11 mouse cellular contexts compared by ENCODE assay signal in genomic region chr7:3423895-3424294, GRCm38 (mm10). TPM values are rescaled to one million over a fixed set of nuclear protein-coding genes. Genes with fewer than 3 reads are reported as not detected.
DNase-seq lines count a peak whose midpoint lies in the region; ATAC-seq and TF ChIP-seq lines count a peak whose summit lies in the region.
"Had no signal": no experiment of that assay in that cellular context is flagged by ENCODE, and none has a peak within 500 bp of the region (broad histone marks: within the 10 kb centered on the region; RNA-seq: fewer than 3 reads in every experiment).

TSS of gene Cacng6 (plus strand) at chr7:3424195.

- ATAC-seq in heart, embryonic 12.5 days (ENCODE audit: insufficient number of reproducible peaks, low FRiP score), result no peak
- 0 out of 2 replicates have a peak, but pooled peaks have one; percentile 12 for ATAC-seq in midbrain, embryonic 12.5 days (ENCODE audit: low FRiP score, low read depth)
- ATAC-seq: inflammation-experienced regulatory T-cells, adult 6 months had no signal

- 31% methylated on average over 4 of the region's 4 CpGs for WGBS in heart, embryonic 12.5 days
- 40% methylated on average over 4 of the region's 4 CpGs for WGBS in midbrain, embryonic 12.5 days

- H3K27ac ChIP-seq in heart, embryonic 12.5 days (ENCODE audit: poor library complexity, severe bottlenecking), result peak within 1 kb of the TSS; percentile 49
- H3K27ac ChIP-seq in ES-E14 (ENCODE audit: insufficient read depth, low read depth, low read length, poor library complexity, severe bottlenecking), result peak within 1 kb of the TSS; percentile 66
- H3K27ac ChIP-seq in midbrain, embryonic 12.5 days (replicated peaks), result no peak within 1 kb of the TSS
- H3K27ac ChIP-seq: macrophage had no signal

- no peaks in the 10 kb centered on the region for H3K36me3 ChIP-seq in heart, embryonic 12.5 days
- H3K36me3 ChIP-seq in ES-E14 (ENCODE audit: control insufficient read depth, insufficient read depth, low read length, poor library complexity, severe bottlenecking), result no peaks in the 10 kb centered on the region
- H3K36me3 ChIP-seq in midbrain, embryonic 12.5 days, result no peaks in the 10 kb centered on the region

- peaks cover 22% of the 10 kb centered on the region for H3K4me1 ChIP-seq in heart, embryonic 12.5 days (replicated peaks)
- peaks cover 19 to 24% of the 10 kb centered on the region in 2 experiments for H3K4me1 ChIP-seq in ES-E14 (ENCODE audit: control insufficient read depth in 2 of 2, insufficient read depth in 2 of 2, low read length in 2 of 2, poor library complexity in 1 of 2)
- peaks cover 8% of the 10 kb centered on the region for H3K4me1 ChIP-seq in midbrain, embryonic 12.5 days

- intact Hi-C loops in heart, postnatal 25 days (cut with DNase I), result no loop called here

- H3K9me3 ChIP-seq in heart, embryonic 12.5 days (replicated peaks), result no peaks in the 10 kb centered on the region
- no peaks in the 10 kb centered on the region for H3K9me3 ChIP-seq in ES-E14 (ENCODE audit: control insufficient read depth, insufficient read depth, low read depth, low read length)
- no peaks in the 10 kb centered on the region for H3K9me3 ChIP-seq in midbrain, embryonic 12.5 days

- peaks cover 62% of the 10 kb centered on the region for H3K27me3 ChIP-seq in heart, embryonic 12.5 days (replicated peaks)
- peaks cover 52% of the 10 kb centered on the region for H3K27me3 ChIP-seq in midbrain, embryonic 12.5 days

- no peak for DNase-seq in heart, postnatal 25 days (ENCODE audit: low spot score)
- DNase-seq in ES-E14 (ENCODE audit: low read depth, low spot score), result no peak
- no peak for DNase-seq in gastrocnemius, postnatal 25 days
- no peak for DNase-seq in right cerebral cortex, adult 2 months (ENCODE audit: low spot score in 2 of 2)
- no peak for DNase-seq in thymus, postnatal 4 days
- no peak for DNase-seq in thymus, postnatal 25 days

- peak within 1 kb of the TSS; percentile 63 for H3K9ac ChIP-seq in heart, embryonic 12.5 days
- peak within 1 kb of the TSS; percentile 86 for H3K9ac ChIP-seq in ES-E14 (ENCODE audit: insufficient read depth, low read depth, low read length, poor library complexity, severe bottlenecking)
- peak within 1 kb of the TSS; percentile 21; the same call in 1 of the 2 replicates for H3K9ac ChIP-seq in midbrain, embryonic 12.5 days (replicated peaks)

- in situ Hi-C loops in ES-E14 (cut with MboI; ENCODE audit: low sequenced_read_pairs in 2 of 2, unreplicated experiment in 2 of 2), result no loop called here

- H3K4me2 ChIP-seq in heart, embryonic 12.5 days, result peak within 1 kb of the TSS; percentile 68
- H3K4me2 ChIP-seq in midbrain, embryonic 12.5 days (replicated peaks), result peak within 1 kb of the TSS; percentile 52

- H3K4me3 ChIP-seq in heart, embryonic 12.5 days, result peak within 1 kb of the TSS; percentile 43
- peak within 1 kb of the TSS; percentile 85 to 88 for H3K4me3 ChIP-seq in ES-E14 (ENCODE audit: insufficient read depth in 1 of 2, low read depth in 1 of 2, low read length in 2 of 2, poor library complexity in 1 of 2, severe bottlenecking in 1 of 2)
- H3K4me3 ChIP-seq in midbrain, embryonic 12.5 days, result peak within 1 kb of the TSS; percentile 29

TF ChIP-seq in ES-E14, 5 proteins besides CTCF, POLR2A, EP300 and RAD21:
- TF ChIP-seq CHD2 (IDR thresholded peaks at IDR 0.05; ENCODE audit: low read depth, low read length) (no peak), HCFC1 (IDR thresholded peaks at IDR 0.05; ENCODE audit: borderline replicate concordance, insufficient read depth, low read length) (no peak), ZNF384 (IDR thresholded peaks at IDR 0.05; ENCODE audit: low read depth, low read length) (no peak), ZC3H11A (IDR thresholded peaks at IDR 0.05; ENCODE audit: borderline replicate concordance, low read depth, low read length) (no peak), MAFK (IDR thresholded peaks at IDR 0.05; ENCODE audit: insufficient read depth, low read depth, low read length) (no peak)
TF ChIP-seq in ES-E14: peak in this region for 0.

RNA-seq across cellular contexts. Expression of gene Cacng6, which starts in this region (rescaled TPM):
- polyA plus RNA-seq in heart, embryonic 12.5 days (2016; fragmentation: Nextera tagmentation; extraction: Ambion mirVana), result 23.1 and 23.5 TPM in 2 replicates
- total RNA-seq in heart, postnatal 25 days (2021), result under 1 TPM; 0.45 to 0.70 TPM
- total RNA-seq in ES-E14 (2012; rRNA removed), result 5.8 and 6.1 TPM in 2 replicates
- 100 to 1,000 TPM in 1 of 2 experiments, 10 to 100 TPM in 1; 99.3 to 101 TPM for total RNA-seq in gastrocnemius, postnatal 25 days (2021)
- 0.20 TPM in 1 of 2 replicates, not detected in the other for polyA plus RNA-seq in midbrain, embryonic 12.5 days (2016; fragmentation: Nextera tagmentation; extraction: Ambion mirVana)
- polyA plus RNA-seq: inflammation-experienced regulatory T-cells, adult 6 months; macrophage; small intestine, adult 2 months had no signal

Comparison
In these comparisons a context has a peak if more than half of its experiments do, and no peak if none do; other contexts are left out.
1. RNA of gene Cacng6 (total RNA-seq): 99.3 to 101 TPM in gastrocnemius, postnatal 25 days; 5.8 to 6.1 TPM in ES-E14 and 0.45 to 0.70 TPM in heart, postnatal 25 days; every median in the first group is over 10 times any median in the second.
2. RNA of gene Cacng6 (polyA plus RNA-seq): 23.1 to 23.5 TPM in heart, embryonic 12.5 days; 0.20 TPM in midbrain, embryonic 12.5 days; every median in the first group is over 10 times any median in the second.
3. Peak in ATAC-seq, H3K4me3 ChIP-seq, H3K9ac ChIP-seq and H3K4me2 ChIP-seq in midbrain, embryonic 12.5 days; RNA of the gene not detected or under 1 TPM.
4. H3K4me3 ChIP-seq: peak in every context shown above with its lines; median percentile 86 in ES-E14; 43 in heart, embryonic 12.5 days; 29 in midbrain, embryonic 12.5 days.
5. H3K9ac ChIP-seq: peak in every context shown above with its lines; median percentile 86 in ES-E14; 63 in heart, embryonic 12.5 days; 21 in midbrain, embryonic 12.5 days.